Mouse (Mus musculus) kidney, postnatal 10 days (tissue): ENCODE data around the gene Kat6b.

Source experiments
- DNase-seq: peaks from one replicate; pipeline ENCODE4 v3.0.0; 2021; ENCODE audit warnings: mixed read lengths

The Kat6b gene

GRCm38 (mm10) chr14:21523851-21524441 is 42.7 kb downstream of the Kat6b start:
- peak; percentile 42 for DNase-seq

GRCm38 (mm10) chr14:21525674-21526073 is 44.4 kb downstream of the Kat6b start:
- DNase-seq: no peak

- no peak for DNase-seq
These were observed 52.3 kb downstream of the Kat6b start for GRCm38 (mm10) chr14:21533566-21533965.

GRCm38 (mm10) chr14:21534066-21534465 is 52.8 kb downstream of the Kat6b start:
- no peak for DNase-seq

GRCm38 (mm10) chr14:21534542-21535272 is 53.5 kb downstream of the Kat6b start:
- DNase-seq: no peak

GRCm38 (mm10) chr14:21536485-21537181 is 55.4 kb downstream of the Kat6b start:
- no peak for DNase-seq

- DNase-seq: no peak
These were observed 56.6 kb downstream of the Kat6b start for GRCm38 (mm10) chr14:21537838-21538237.

GRCm38 (mm10) chr14:21539731-21540130 is 58.5 kb downstream of the Kat6b start:
- no peak for DNase-seq

- no peak for DNase-seq
These were observed 59.1 kb downstream of the Kat6b start for GRCm38 (mm10) chr14:21540361-21540760.

- DNase-seq: no peak
These were observed 64.3 kb downstream of the Kat6b start for GRCm38 (mm10) chr14:21545529-21545928.

- DNase-seq: no peak
These were observed 65.1 kb downstream of the Kat6b start for GRCm38 (mm10) chr14:21546351-21546750.

- DNase-seq: no peak
These were observed 66.1 kb downstream of the Kat6b start for GRCm38 (mm10) chr14:21547297-21547696.

GRCm38 (mm10) chr14:21547965-21548364 is 66.7 kb downstream of the Kat6b start:
- DNase-seq: no peak

GRCm38 (mm10) chr14:21548952-21549607 is 67.8 kb downstream of the Kat6b start:
- DNase-seq: no peak

GRCm38 (mm10) chr14:21549608-21550115 is 68.4 kb downstream of the Kat6b start:
- no peak for DNase-seq

GRCm38 (mm10) chr14:21550576-21550975 is 69.3 kb downstream of the Kat6b start:
- peak; percentile 31 for DNase-seq

GRCm38 (mm10) chr14:21551655-21552054 is 70.4 kb downstream of the Kat6b start:
- no peak for DNase-seq

GRCm38 (mm10) chr14:21552958-21553357 is 71.7 kb downstream of the Kat6b start:
- peak; percentile 38 for DNase-seq

GRCm38 (mm10) chr14:21554046-21554445 is 72.8 kb downstream of the Kat6b start:
- no peak for DNase-seq

GRCm38 (mm10) chr14:21558440-21559131 is 77.4 kb downstream of the Kat6b start:
- peak; percentile 21 for DNase-seq

GRCm38 (mm10) chr14:21559447-21559846 is 78.2 kb downstream of the Kat6b start:
- DNase-seq: peak; percentile 48

GRCm38 (mm10) chr14:21560481-21561209 is 79.4 kb downstream of the Kat6b start:
- DNase-seq: no peak
